Mouse (Mus musculus) testis, adult 2 months (tissue): ENCODE results near the gene Smc2.

Experiments used
- CTCF ChIP-seq: fragments of 200-500 bp; IDR thresholded peaks from 2 replicates; pipeline ENCODE4 v1.5.1; 2012; ENCODE audit warnings: low read depth, mild to moderate bottlenecking, inconsistent platforms, low read length, moderate library complexity; ENCODE audit not compliant: control insufficient read depth, insufficient read depth, insufficient replicate concordance
- POLR2A ChIP-seq: fragments of 200-500 bp; IDR thresholded peaks from 2 replicates; pipeline ENCODE4 v1.6.1; 2012; ENCODE audit warnings: low read depth, mild to moderate bottlenecking, inconsistent platforms, low read length, moderate library complexity; ENCODE audit not compliant: control insufficient read depth

DNA sequence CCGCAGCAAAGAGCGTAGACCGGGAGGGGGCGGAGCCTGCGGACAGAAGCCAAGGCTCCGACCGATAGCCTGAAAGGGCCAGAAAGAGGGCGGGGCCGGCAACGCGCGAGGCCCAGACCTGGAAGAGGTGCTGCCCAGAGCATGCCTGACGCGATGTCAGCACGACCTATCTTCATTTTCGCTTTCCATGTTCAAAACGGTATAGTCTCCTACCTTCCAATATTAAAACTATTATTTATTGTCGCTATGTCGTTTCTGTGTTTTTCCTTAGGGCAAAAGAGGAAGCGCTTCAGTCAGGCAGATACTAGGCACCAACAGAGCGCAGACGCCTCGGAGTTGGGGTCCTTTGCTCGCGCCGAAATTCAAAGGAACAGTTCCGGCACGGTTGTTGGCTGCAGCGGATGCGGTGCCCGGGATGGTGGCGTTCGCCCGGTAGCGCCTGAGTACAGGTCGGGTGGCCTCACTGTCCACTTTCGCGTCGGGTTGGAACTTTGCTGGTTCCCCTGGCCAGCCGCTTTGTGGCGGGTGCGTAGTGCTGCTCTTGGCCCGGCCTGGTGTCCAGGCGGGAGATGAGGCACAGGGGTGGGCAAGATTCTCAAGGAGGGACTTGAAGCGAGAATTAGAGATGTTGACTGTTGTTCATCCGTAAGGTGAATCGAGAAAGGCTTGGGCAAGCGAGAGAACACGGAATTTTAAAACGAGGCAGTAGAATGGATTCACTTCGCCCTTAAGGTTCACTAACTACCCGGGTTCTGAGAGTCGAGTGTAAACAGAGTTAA lies at the start of gene Smc2:
- TF ChIP-seq CTCF (no peak), POLR2A (peak; percentile 88)
